Mouse (Mus musculus) small intestine, adult 2 months (tissue): ENCODE data around the gene Gnaq.

Source experiments
- CTCF ChIP-seq: fragments of 200-500 bp; IDR thresholded peaks from 2 replicates; pipeline ENCODE4 v1.5.1; 2012; ENCODE audit warnings: low read depth, mild to moderate bottlenecking, control low read depth, inconsistent platforms, low read length, moderate library complexity, mixed read lengths; ENCODE audit not compliant: insufficient replicate concordance, insufficient read length; ENCODE audit errors: extremely low read depth
- POLR2A ChIP-seq: fragments of 200-500 bp; IDR thresholded peaks from 2 replicates; pipeline ENCODE4 v1.6.1; 2012; ENCODE audit warnings: low read depth, mild to moderate bottlenecking, control low read depth, inconsistent platforms, low read length, moderate library complexity

DNA sequence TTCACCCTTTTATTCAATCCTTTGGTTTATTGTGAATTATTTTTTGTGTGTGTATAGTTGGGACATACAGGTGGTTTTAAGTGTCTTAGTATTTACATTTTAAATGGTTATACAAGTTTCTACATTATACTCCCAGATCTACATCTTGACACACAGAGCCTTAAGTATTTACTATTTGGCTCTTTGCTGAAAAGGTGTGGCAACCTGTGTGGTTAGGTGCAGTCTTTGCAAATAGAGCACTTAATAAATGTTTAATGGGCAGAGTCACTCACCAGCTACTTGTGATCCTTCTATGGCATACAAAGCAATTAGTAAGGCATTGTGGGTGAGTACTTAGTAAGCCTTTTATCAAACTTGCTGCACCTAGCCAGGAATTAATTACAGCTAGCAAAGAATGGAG is 278.7 kb downstream of the Gnaq start:
- TF ChIP-seq CTCF = no peak
- no peak for TF ChIP-seq POLR2A
